Mouse (Mus musculus): ENCODE measurements at regions not wholly inside any gene's neighbourhood (a gene's known extent, or its start where the extent isn't known, plus 50 kb on each side); places are given as distances from the start of the nearest gene placed in this dataset.

GRCm38 (mm10) chr2:148505651-148506050 is 62.3 kb upstream of the Cd93 start:
- peak; percentile 36 for DNase-seq

- DNase-seq: no peak
Observed at GRCm38 (mm10) chr2:148503143-148503854, 59.9 kb upstream of the Cd93 start.

GRCm38 (mm10) chr2:148502321-148502720 is 59.0 kb upstream of the Cd93 start:
- no peak for DNase-seq

- no peak for DNase-seq
Observed at GRCm38 (mm10) chr2:148500235-148500936, 57.0 kb upstream of the Cd93 start.

GRCm38 (mm10) chr2:148497452-148498302 is 54.3 kb upstream of the Cd93 start:
- DNase-seq: peak; percentile 10

GRCm38 (mm10) chr2:148496151-148497040 is 53.0 kb upstream of the Cd93 start:
- DNase-seq: no peak

GRCm38 (mm10) chr2:148495485-148495884 is 52.1 kb upstream of the Cd93 start:
- DNase-seq: no peak

GRCm38 (mm10) chr2:148493281-148493680 is 49.9 kb upstream of the Cd93 start:
- DNase-seq: no peak

Measured in heart, postnatal 4 days (tissue).